Mouse (Mus musculus) liver, adult (tissue): ENCODE results near the gene Synpo2.

Source experiments
- GATA4 ChIP-seq: IDR thresholded peaks from 2 replicates; pipeline ENCODE4 v1.6.1; 2014; ENCODE audit warnings: mild to moderate bottlenecking, low read length; ENCODE audit not compliant: insufficient replicate concordance

The Synpo2 gene

GRCm38 (mm10) chr3:123073351-123073750 lies 162.6 kb downstream of the Synpo2 start:
- TF ChIP-seq GATA4, result no peak

- TF ChIP-seq GATA4, result no peak
These were observed 163.5 kb downstream of the Synpo2 start for GRCm38 (mm10) chr3:123072472-123072871.

GRCm38 (mm10) chr3:123070996-123071395 lies 165.0 kb downstream of the Synpo2 start:
- no peak for TF ChIP-seq GATA4

GRCm38 (mm10) chr3:123066836-123067235 lies 169.1 kb downstream of the Synpo2 start:
- no peak for TF ChIP-seq GATA4

GRCm38 (mm10) chr3:123065466-123065865 lies 170.5 kb downstream of the Synpo2 start:
- TF ChIP-seq GATA4, result no peak

- TF ChIP-seq GATA4, result no peak
These were observed 171.8 kb downstream of the Synpo2 start for GRCm38 (mm10) chr3:123064186-123064585.

- TF ChIP-seq GATA4, result no peak
These were observed 174.0 kb downstream of the Synpo2 start for GRCm38 (mm10) chr3:123061931-123062330.

GRCm38 (mm10) chr3:123058832-123059231 lies 177.1 kb downstream of the Synpo2 start:
- no peak for TF ChIP-seq GATA4

- TF ChIP-seq GATA4, result no peak
These were observed 181.8 kb downstream of the Synpo2 start for GRCm38 (mm10) chr3:123054178-123054577.

- no peak for TF ChIP-seq GATA4
These were observed 182.6 kb downstream of the Synpo2 start for GRCm38 (mm10) chr3:123053192-123053938.

GRCm38 (mm10) chr3:123042308-123042707 lies 193.6 kb downstream of the Synpo2 start:
- no peak for TF ChIP-seq GATA4

- no peak for TF ChIP-seq GATA4
These were observed 201.2 kb downstream of the Synpo2 start, which contains the start of gene Myoz2 for GRCm38 (mm10) chr3:123034752-123035151. Myoz2 (minus strand) TSS chr3:123035015.

- no peak for TF ChIP-seq GATA4
These were observed 202.1 kb downstream of the Synpo2 start for GRCm38 (mm10) chr3:123033804-123034203.
